Mouse (Mus musculus): Measurements from ENCODE around the gene Hormad1.

DNA sequence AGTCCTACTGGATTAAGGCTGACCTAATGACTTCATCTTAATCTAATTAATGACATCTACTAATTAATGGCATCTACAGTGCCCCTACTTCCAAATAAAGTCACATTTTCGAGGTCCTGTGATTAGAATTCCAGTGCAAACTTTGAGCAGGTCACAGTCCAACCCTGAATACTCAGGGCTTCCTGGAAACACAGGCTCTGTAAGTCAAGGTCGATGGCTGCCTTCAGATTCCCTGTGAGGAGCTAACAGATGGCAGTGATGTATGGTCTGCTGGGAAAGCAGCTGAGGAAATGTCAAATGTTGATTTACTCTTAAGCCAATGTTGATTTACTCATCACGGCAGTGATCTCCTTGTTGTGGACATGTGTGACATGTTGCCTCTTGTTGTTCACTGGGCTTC, 5.5 kb upstream of the Hormad1 start:
- TF ChIP-seq CTCF (IDR thresholded peaks at IDR 0.05; ENCODE audit: borderline replicate concordance, insufficient read depth, low read length) (no peak), POLR2A (IDR thresholded peaks at IDR 0.05; ENCODE audit: low read depth, low read length) (no peak)
